Mouse (Mus musculus): Measurements from ENCODE around the gene Herc1. TPM values are rescaled to one million over a fixed set of nuclear protein-coding genes. Genes with fewer than 3 reads are reported as not detected.

Herc1 gene
- total and polyA plus RNA-seq, 2 experiments, result 5.6 to 30.9 TPM

- Histone ChIP-seq H3K27ac (replicated peaks; ENCODE audit: insufficient read depth, low read depth, low read length) (no peak overlapping the region), H3K36me3 (ENCODE audit: control insufficient read depth, insufficient read depth, low read length) (no peaks in the 10 kb centered on the region), H3K27me3 (ENCODE audit: control insufficient read depth, insufficient read depth, low read length) (no peaks in the 10 kb centered on the region), H3K9ac (ENCODE audit: low read depth, low read length) (no peak overlapping the region), H3K4me1 (ENCODE audit: control insufficient read depth, insufficient read depth, low read length) (no peaks in the 10 kb centered on the region; the same call in 1 of the 2 replicates), H3K4me3 (ENCODE audit: insufficient read depth, low read depth, low read length) (no peak overlapping the region), H3K79me2 (ENCODE audit: control insufficient read depth, insufficient read depth, low read length) (no peaks in the 10 kb centered on the region)
- TF ChIP-seq POLR2A (IDR thresholded peaks at IDR 0.05; ENCODE audit: extremely low read depth, insufficient read depth, low read length) (no peak), CTCF (IDR thresholded peaks at IDR 0.05; ENCODE audit: low read depth, low read length) (no peak)
- whole genome bisulfite sequencing, result 93% methylated on average over 3 of the region's 3 CpGs
- no peak for DNase-seq (ENCODE audit: extremely low read depth, low read depth, low spot score)
Measured at GRCm38 (mm10) chr9:66340394-66341094, 9.7 kb upstream of the Herc1 start.

- Histone ChIP-seq H3K4me1 (ENCODE audit: control insufficient read depth, insufficient read depth, low read length) (peaks cover 5% of the 10 kb centered on the region), H3K9ac (ENCODE audit: low read depth, low read length) (no peak overlapping the region), H3K27ac (replicated peaks; ENCODE audit: insufficient read depth, low read depth, low read length) (no peak overlapping the region), H3K27me3 (ENCODE audit: control insufficient read depth, insufficient read depth, low read length) (no peaks in the 10 kb centered on the region), H3K4me3 (ENCODE audit: insufficient read depth, low read depth, low read length) (no peak overlapping the region), H3K36me3 (ENCODE audit: control insufficient read depth, insufficient read depth, low read length) (no peaks in the 10 kb centered on the region), H3K79me2 (ENCODE audit: control insufficient read depth, insufficient read depth, low read length) (peaks cover 4% of the 10 kb centered on the region; the same call in 1 of the 2 replicates)
- WGBS, result 89% methylated on average over 7 of the region's 7 CpGs
- TF ChIP-seq CTCF (IDR thresholded peaks at IDR 0.05; ENCODE audit: low read depth, low read length) (no peak), POLR2A (IDR thresholded peaks at IDR 0.05; ENCODE audit: extremely low read depth, insufficient read depth, low read length) (no peak)
- DNase-seq (ENCODE audit: extremely low read depth, low read depth, low spot score), result no peak
Measured at GRCm38 (mm10) chr9:66347405-66348035, 2.7 kb upstream of the Herc1 start.

GRCm38 (mm10) chr9:66349144-66349859 is 948 bp upstream of the Herc1 start:
- peaks cover 5% of the 10 kb centered on the region for H3K4me1 ChIP-seq (ENCODE audit: control insufficient read depth, insufficient read depth, low read length)
- H3K27ac ChIP-seq (replicated peaks; ENCODE audit: insufficient read depth, low read depth, low read length), result no peak overlapping the region

GRCm38 (mm10) chr9:66350788-66351430 is 659 bp downstream of the Herc1 start:
- DNase-seq (ENCODE audit: extremely low read depth, low read depth, low spot score), result no peak
- whole genome bisulfite sequencing, result 1% methylated on average over 32 of the region's 32 CpGs
- peaks cover 8% of the 10 kb centered on the region; the same call in 1 of the 2 replicates for H3K79me2 ChIP-seq (ENCODE audit: control insufficient read depth, insufficient read depth, low read length)

More at GRCm38 (mm10) chr9:66349144-66349859, 948 bp upstream of the Herc1 start:
- 49% methylated on average over 8 of the region's 8 CpGs for WGBS
- H3K27me3 ChIP-seq (ENCODE audit: control insufficient read depth, insufficient read depth, low read length), result no peaks in the 10 kb centered on the region
- peak overlapping the region; percentile 38 for H3K9ac ChIP-seq (ENCODE audit: low read depth, low read length)
- H3K79me2 ChIP-seq (ENCODE audit: control insufficient read depth, insufficient read depth, low read length), result peaks cover 8% of the 10 kb centered on the region; the same call in 1 of the 2 replicates
- TF ChIP-seq CTCF (IDR thresholded peaks at IDR 0.05; ENCODE audit: low read depth, low read length) (no peak), POLR2A (IDR thresholded peaks at IDR 0.05; ENCODE audit: extremely low read depth, insufficient read depth, low read length) (no peak)
- DNase-seq (ENCODE audit: extremely low read depth, low read depth, low spot score), result no peak
- peak overlapping the region; percentile 86; the same call in 1 of the 2 replicates for H3K4me3 ChIP-seq (ENCODE audit: insufficient read depth, low read depth, low read length)
- no peaks in the 10 kb centered on the region for H3K36me3 ChIP-seq (ENCODE audit: control insufficient read depth, insufficient read depth, low read length)

GRCm38 (mm10) chr9:66352704-66353103 is 2.5 kb downstream of the Herc1 start:
- Histone ChIP-seq H3K27me3 (ENCODE audit: control insufficient read depth, insufficient read depth, low read length) (no peaks in the 10 kb centered on the region), H3K4me3 (ENCODE audit: insufficient read depth, low read depth, low read length) (no peak overlapping the region), H3K4me1 (ENCODE audit: control insufficient read depth, insufficient read depth, low read length) (peaks cover 5% of the 10 kb centered on the region), H3K9ac (ENCODE audit: low read depth, low read length) (no peak overlapping the region), H3K27ac (replicated peaks; ENCODE audit: insufficient read depth, low read depth, low read length) (no peak overlapping the region), H3K79me2 (ENCODE audit: control insufficient read depth, insufficient read depth, low read length) (peaks cover 8% of the 10 kb centered on the region; the same call in 1 of the 2 replicates), H3K36me3 (ENCODE audit: control insufficient read depth, insufficient read depth, low read length) (no peaks in the 10 kb centered on the region)
- 91% methylated on average over 2 of the region's 2 CpGs for WGBS
- TF ChIP-seq CTCF (IDR thresholded peaks at IDR 0.05; ENCODE audit: low read depth, low read length) (no peak), POLR2A (IDR thresholded peaks at IDR 0.05; ENCODE audit: extremely low read depth, insufficient read depth, low read length) (no peak)
- no peak for DNase-seq (ENCODE audit: extremely low read depth, low read depth, low spot score)

More at GRCm38 (mm10) chr9:66350788-66351430, 659 bp downstream of the Herc1 start:
- peaks cover 5% of the 10 kb centered on the region for H3K4me1 ChIP-seq (ENCODE audit: control insufficient read depth, insufficient read depth, low read length)
- no peaks in the 10 kb centered on the region for H3K27me3 ChIP-seq (ENCODE audit: control insufficient read depth, insufficient read depth, low read length)
- TF ChIP-seq CTCF (IDR thresholded peaks at IDR 0.05; ENCODE audit: low read depth, low read length), result no peak
- no peak for TF ChIP-seq POLR2A (IDR thresholded peaks at IDR 0.05; ENCODE audit: extremely low read depth, insufficient read depth, low read length)
- H3K9ac ChIP-seq (ENCODE audit: low read depth, low read length), result peak overlapping the region; percentile 94
- peak overlapping the region; percentile 86 for H3K4me3 ChIP-seq (ENCODE audit: insufficient read depth, low read depth, low read length)
- H3K36me3 ChIP-seq (ENCODE audit: control insufficient read depth, insufficient read depth, low read length), result no peaks in the 10 kb centered on the region
- H3K27ac ChIP-seq (replicated peaks; ENCODE audit: insufficient read depth, low read depth, low read length), result peak overlapping the region; percentile 80
